Mouse (Mus musculus) megakaryocyte, embryonic 14.5 days (primary cell): ENCODE data around the gene Ina.

Experiments
- FLI1 ChIP-seq: IDR thresholded peaks from 2 replicates; pipeline ENCODE4 v1.6.1; 2012; ENCODE audit warnings: low read length, inconsistent platforms, mixed read lengths
- GATA1 ChIP-seq: IDR thresholded peaks from 3 replicates; pipeline ENCODE4 v1.6.1; 2012; ENCODE audit warnings: mixed read lengths, low read length, inconsistent platforms, borderline replicate concordance

DNA sequence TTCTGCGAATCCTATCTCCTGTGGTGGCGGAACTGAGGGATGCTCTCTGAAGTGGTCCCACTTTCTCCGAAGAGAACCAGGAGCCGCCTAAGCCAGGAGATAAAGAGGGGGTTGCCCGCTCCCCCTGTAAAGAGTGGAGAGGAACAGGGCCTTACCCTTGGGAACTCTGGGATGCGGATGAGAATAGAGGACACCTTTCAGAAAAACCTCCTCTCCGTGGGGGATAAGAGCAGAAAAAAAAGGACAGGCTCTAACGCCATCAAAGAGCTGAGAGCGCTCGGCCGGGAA lies 395 bp upstream of the Ina start:
- TF ChIP-seq FLI1 (no peak), GATA1 (no peak)
